In the genomic region with DNA sequence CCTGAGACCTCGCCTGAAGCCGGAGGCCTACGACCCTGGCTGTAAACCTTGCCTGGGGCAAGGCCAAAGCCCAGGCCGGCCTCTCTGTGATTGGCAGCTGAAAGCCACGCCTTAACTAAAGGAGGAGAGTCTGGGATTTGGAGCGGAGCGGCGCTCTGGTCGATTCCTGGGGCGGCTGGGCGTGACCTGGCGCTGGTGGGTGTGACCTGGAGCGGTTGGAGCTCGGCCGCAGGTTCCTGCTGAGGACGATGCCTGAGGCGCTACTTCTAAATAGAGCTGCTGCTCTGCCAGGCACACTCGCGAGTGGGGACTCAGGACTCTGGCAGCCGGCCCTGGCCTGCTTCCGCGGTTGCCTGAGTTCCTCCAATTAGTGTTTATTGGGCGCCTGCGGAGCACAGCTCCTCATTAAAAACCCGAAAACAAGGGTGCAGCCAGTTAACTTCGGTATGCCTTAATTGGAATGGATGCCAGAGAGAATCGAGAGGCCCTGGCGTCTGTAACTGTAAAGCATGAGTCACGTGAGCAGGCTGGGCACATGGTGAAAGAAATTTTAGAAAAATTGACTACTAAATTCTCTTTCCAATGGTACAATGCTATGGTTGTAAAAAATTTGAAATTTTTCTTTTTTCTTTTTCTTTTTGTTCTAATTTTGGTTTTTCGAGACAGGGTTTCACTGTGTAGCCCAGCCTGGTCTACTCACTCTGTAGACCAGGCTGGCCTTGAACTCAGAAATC, we compare ENCODE assay signal across 8 mouse cellular contexts. TPM values are rescaled to one million over a fixed set of nuclear protein-coding genes. Genes with fewer than 3 reads are reported as not detected.
DNase-seq lines count a peak whose midpoint lies in the region; ATAC-seq and TF ChIP-seq lines count a peak whose summit lies in the region.

No protein-coding gene starts in this region.

- no peaks in the 10 kb centered on the region for H3K9me3 ChIP-seq in embryonic facial prominence, embryonic 10.5 days
- no peaks in the 10 kb centered on the region for H3K9me3 ChIP-seq in intestine, postnatal 0 days (ENCODE audit: control insufficient read depth)
- no peaks in the 10 kb centered on the region for H3K9me3 ChIP-seq in midbrain, embryonic 10.5 days (replicated peaks)

- H3K4me3 ChIP-seq in embryonic facial prominence, embryonic 10.5 days = peak overlapping the region; percentile 98
- peak overlapping the region; percentile 92 for H3K4me3 ChIP-seq in intestine, postnatal 0 days (ENCODE audit: low read depth, low read length)
- peak overlapping the region; percentile 95 for H3K4me3 ChIP-seq in midbrain, embryonic 10.5 days

- H3K27ac ChIP-seq in embryonic facial prominence, embryonic 10.5 days (replicated peaks) = peak overlapping the region; percentile 99
- peak overlapping the region; percentile 94 for H3K27ac ChIP-seq in intestine, postnatal 0 days (ENCODE audit: low read depth, low read length)
- H3K27ac ChIP-seq in midbrain, embryonic 10.5 days (replicated peaks) = peak overlapping the region; percentile 100

- peaks cover 33% of the 10 kb centered on the region for H3K36me3 ChIP-seq in embryonic facial prominence, embryonic 10.5 days (replicated peaks)
- H3K36me3 ChIP-seq in intestine, postnatal 0 days (ENCODE audit: control insufficient read depth, insufficient read depth) = peaks cover 5% of the 10 kb centered on the region
- peaks cover 40% of the 10 kb centered on the region for H3K36me3 ChIP-seq in midbrain, embryonic 10.5 days

- H3K4me1 ChIP-seq in embryonic facial prominence, embryonic 10.5 days = peaks cover 39% of the 10 kb centered on the region
- H3K4me1 ChIP-seq in intestine, postnatal 0 days (replicated peaks; ENCODE audit: control insufficient read depth, insufficient read depth, low read length) = no peaks in the 10 kb centered on the region
- peaks cover 36% of the 10 kb centered on the region for H3K4me1 ChIP-seq in midbrain, embryonic 10.5 days

- no peak for TF ChIP-seq CTCF in intestine, postnatal 0 days (IDR thresholded peaks at IDR 0.05; ENCODE audit: low read depth)

- peak; percentile 91 for DNase-seq in adrenal gland, postnatal 10 days
- DNase-seq in embryonic facial prominence, embryonic 10.5 days (ENCODE audit: low spot score) = peak; percentile 88
- peak; percentile 72 to 79 for DNase-seq in left cerebral cortex, postnatal 36 days (ENCODE audit: low spot score in 2 of 2)
- DNase-seq in midbrain, embryonic 10.5 days (ENCODE audit: low spot score) = peak; percentile 89
- DNase-seq in right cerebral cortex, postnatal 36 days (ENCODE audit: low spot score in 2 of 2) = peak; percentile 74 to 81
- peak; percentile 79 to 85 for DNase-seq in urinary bladder, postnatal 4 days (ENCODE audit: low spot score in 2 of 2)

- H3K4me2 ChIP-seq in intestine, postnatal 0 days (replicated peaks; ENCODE audit: low read depth) = peak overlapping the region; percentile 95

- no peaks in the 10 kb centered on the region for H3K27me3 ChIP-seq in embryonic facial prominence, embryonic 10.5 days (replicated peaks; ENCODE audit: low read depth, poor library complexity, severe bottlenecking)
- H3K27me3 ChIP-seq in intestine, postnatal 0 days (replicated peaks; ENCODE audit: control insufficient read depth, insufficient read depth, low read length) = no peaks in the 10 kb centered on the region
- H3K27me3 ChIP-seq in midbrain, embryonic 10.5 days (ENCODE audit: low read depth, poor library complexity, severe bottlenecking) = no peaks in the 10 kb centered on the region

- 0 out of 2 replicates have a peak overlapping the region, but pooled peaks have one; percentile 17 for H3K9ac ChIP-seq in intestine, postnatal 0 days (ENCODE audit: low read depth, low read length)

- WGBS in embryonic facial prominence, embryonic 10.5 days = 3% methylated on average over 30 of the region's 30 CpGs
- 4% methylated on average over 30 of the region's 30 CpGs for WGBS in intestine, postnatal 0 days
- WGBS in midbrain, embryonic 10.5 days = 3% methylated on average over 30 of the region's 30 CpGs

- peak; percentile 66 for ATAC-seq in granulocyte monocyte progenitor cell, adult 5-6 weeks (replicated peaks; ENCODE audit: poor library complexity, severe bottlenecking)
- ATAC-seq in intestine, postnatal 0 days = peak; percentile 58

- intact Hi-C loops in left cerebral cortex, postnatal 36 days (cut with DNase I) = no loop called here

RNA-seq across cellular contexts. Expression of a gene that starts 0.9 kb away (rescaled TPM):
- 10 to 100 TPM; 48.7 to 78.5 TPM for total RNA-seq in adrenal gland, postnatal 10 days (2021)
- 121 and 133 TPM in 2 replicates for polyA plus RNA-seq in embryonic facial prominence, embryonic 10.5 days (2016; fragmentation: Nextera tagmentation; extraction: Ambion mirVana)
- total RNA-seq in granulocyte monocyte progenitor cell, adult 5-6 weeks (2014; fragmentation: Nextera tagmentation) = 100 and 126 TPM in 2 replicates
- 64.6 and 66.0 TPM in 2 replicates for total RNA-seq in granulocyte monocyte progenitor cell, adult 5-6 weeks (2017)
- 24.2 and 25.5 TPM in 2 replicates for polyA plus RNA-seq in intestine, postnatal 0 days (2015; fragmentation: Nextera tagmentation; extraction: Ambion mirVana)
- 10 to 100 TPM; 36.6 to 59.2 TPM for total RNA-seq in left cerebral cortex, postnatal 36 days (2021)
- 99.9 and 103 TPM in 2 replicates for polyA plus RNA-seq in midbrain, embryonic 10.5 days (2016; fragmentation: Nextera tagmentation; extraction: Ambion mirVana)

Comparison
In these comparisons a context has a peak if more than half of its experiments do, and no peak if none do; other contexts are left out.
1. Peak in every context shown above with its lines: DNase-seq, ATAC-seq, H3K4me3 ChIP-seq and H3K27ac ChIP-seq.